Mouse (Mus musculus) C2C12 (cell line): ENCODE results near the gene Cacna1c.

Experiments used
- CEBPB ChIP-seq: IDR thresholded peaks from one replicate; pipeline ENCODE4 v1.6.1; 2011; ENCODE audit warnings: low read depth, mild to moderate bottlenecking, control low read depth, moderate library complexity
- CTCF ChIP-seq: IDR thresholded peaks from one replicate; pipeline ENCODE4 v1.5.1; 2011; ENCODE audit not compliant: control insufficient read depth, insufficient read depth, insufficient read length
- FOSL1 ChIP-seq: IDR thresholded peaks from one replicate; pipeline ENCODE4 v1.8.0; 2011; ENCODE audit warnings: mild to moderate bottlenecking, low read length; ENCODE audit not compliant: poor library complexity, insufficient read depth, severe bottlenecking
- MAX ChIP-seq: IDR thresholded peaks from one replicate; pipeline ENCODE4 v1.6.1; 2011; ENCODE audit warnings: mild to moderate bottlenecking, control low read depth
- MYOG ChIP-seq: IDR thresholded peaks from one replicate; pipeline ENCODE4 v1.6.1; 2011; ENCODE audit not compliant: control insufficient read depth, insufficient read length; ENCODE audit errors: extremely low read depth
- USF1 ChIP-seq: IDR thresholded peaks from one replicate; pipeline ENCODE4 v1.6.1; 2011; ENCODE audit warnings: low read depth, mild to moderate bottlenecking, control low read depth, moderate library complexity

DNA sequence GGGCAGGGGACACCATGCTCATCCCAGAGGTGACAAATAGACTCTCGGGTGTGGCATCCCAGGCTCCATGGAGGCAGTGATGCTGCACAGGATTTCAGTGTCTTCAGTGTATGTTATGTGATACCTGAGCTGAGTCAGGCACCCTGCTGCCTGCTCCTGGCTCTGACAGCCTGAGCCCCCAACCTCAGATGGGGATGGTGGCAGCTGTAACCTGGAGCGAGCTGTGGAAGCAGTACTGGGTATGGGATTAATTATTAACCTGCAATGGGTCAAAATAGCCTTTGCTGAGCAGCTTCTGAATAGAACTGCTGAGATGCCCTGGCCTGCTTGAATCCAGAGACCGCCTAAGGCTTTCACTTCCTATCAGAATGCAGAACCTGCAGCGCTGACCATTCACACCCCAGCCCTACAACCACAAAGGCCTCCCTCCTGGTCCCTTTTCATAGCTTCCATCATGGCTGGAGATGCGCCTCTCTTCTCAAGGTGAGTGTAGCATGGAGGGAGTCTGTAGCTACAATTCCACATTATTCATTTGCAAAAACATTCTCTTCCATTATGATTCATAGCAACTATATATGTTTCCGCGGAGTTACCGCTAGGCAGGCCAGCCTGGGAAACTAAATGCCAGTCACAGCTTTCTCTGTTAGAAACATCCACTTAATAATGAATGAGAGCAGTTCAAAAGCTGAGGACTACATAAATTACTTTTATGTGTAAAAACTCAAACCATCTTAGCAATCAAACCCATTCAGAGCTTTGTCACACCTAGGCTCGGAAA, 206.0 kb downstream of the Cacna1c start:
- TF ChIP-seq CTCF (no peak), MAX (no peak), CEBPB (no peak), USF1 (no peak), FOSL1 (no peak), MYOG (no peak)
